In the genomic region with DNA sequence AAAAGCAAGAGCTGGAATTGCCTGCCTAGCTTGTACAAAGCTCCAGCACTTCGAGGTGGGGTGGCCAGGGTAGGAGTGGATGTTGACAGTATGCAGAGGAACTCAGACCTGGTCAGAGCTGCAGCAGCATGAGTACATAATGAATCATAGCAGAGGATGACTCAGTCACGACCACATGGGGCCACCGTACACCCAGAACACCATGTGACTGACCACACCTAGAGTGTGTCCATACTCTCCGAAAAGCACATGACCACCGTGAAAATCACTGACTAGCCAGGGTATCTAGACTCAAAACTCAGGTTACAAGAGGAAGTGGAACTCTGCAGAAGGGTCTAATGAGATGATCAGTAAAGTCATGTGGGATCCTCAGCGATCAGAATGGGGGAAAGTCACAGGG, we compare ENCODE assay signal across 13 mouse cellular contexts. TPM values are rescaled to one million over a fixed set of nuclear protein-coding genes. Genes with fewer than 3 reads are reported as not detected.
DNase-seq lines count a peak whose midpoint lies in the region; ATAC-seq and TF ChIP-seq lines count a peak whose summit lies in the region.
"Had no signal": no experiment of that assay in that cellular context is flagged by ENCODE, and none has a peak within 500 bp of the region (broad histone marks: within the 10 kb centered on the region; RNA-seq: fewer than 3 reads in every experiment).

No protein-coding gene starts in this region.

- peaks cover 12% of the 10 kb centered on the region for H3K4me1 ChIP-seq in lung, adult 2 months (ENCODE audit: control insufficient read depth, insufficient read depth, low read length)
- H3K4me1 ChIP-seq in stomach, embryonic 15.5 days, result peaks cover 40% of the 10 kb centered on the region

- H3K36me3 ChIP-seq in stomach, embryonic 15.5 days, result peaks cover 46% of the 10 kb centered on the region

- 0 out of 2 replicates have a peak overlapping the region, but pooled peaks have one; percentile 13 for H3K4me2 ChIP-seq in stomach, embryonic 15.5 days
- H3K4me2 ChIP-seq: neural tube, embryonic 12.5 days had no signal

- no peak for TF ChIP-seq POLR2A in lung, adult 2 months (IDR thresholded peaks at IDR 0.05; ENCODE audit: borderline replicate concordance, extremely low read depth, low read depth, low read length)

- H3K27me3 ChIP-seq in stomach, embryonic 15.5 days (replicated peaks), result no peaks in the 10 kb centered on the region
- H3K27me3 ChIP-seq: neural tube, embryonic 12.5 days had no signal

- 60% methylated on average over 6 of the region's 6 CpGs for WGBS in lung, adult 2 months
- WGBS in stomach, embryonic 15.5 days, result 64% methylated on average over 6 of the region's 6 CpGs

- ATAC-seq in granulocyte monocyte progenitor cell, adult 5-6 weeks (replicated peaks; ENCODE audit: poor library complexity, severe bottlenecking), result peak; percentile 40
- peak; percentile 74 for ATAC-seq in stomach, embryonic 15.5 days (ENCODE audit: insufficient read depth, low FRiP score, low read depth)

- no peaks in the 10 kb centered on the region for H3K9me3 ChIP-seq in stomach, embryonic 15.5 days
- H3K9me3 ChIP-seq: neural tube, embryonic 12.5 days had no signal

- peak overlapping the region; percentile 61 for H3K27ac ChIP-seq in stomach, embryonic 15.5 days
- H3K27ac ChIP-seq: left cerebral cortex, adult 2 months; neural tube, embryonic 12.5 days had no signal

- no peak overlapping the region for H3K4me3 ChIP-seq in lung, adult 2 months (replicated peaks; ENCODE audit: extremely low read depth, low read depth, low read length)
- no peak overlapping the region for H3K4me3 ChIP-seq in stomach, embryonic 15.5 days (replicated peaks)
- H3K4me3 ChIP-seq: left cerebral cortex, adult 2 months; neural tube, embryonic 12.5 days had no signal

- H3K9ac ChIP-seq in stomach, embryonic 15.5 days, result no peak overlapping the region
- H3K9ac ChIP-seq: neural tube, embryonic 12.5 days had no signal

- peak; percentile 60 to 67 for DNase-seq in lung, adult 18-20 months
- DNase-seq in lung, adult 2 months, result no peak
- peak; percentile 20 for DNase-seq in R1 (ENCODE audit: low read depth, low spot score)
- DNase-seq in kidney, adult 11 months, result no peak
- DNase-seq in gastrocnemius, postnatal 4 days (ENCODE audit: low spot score in 2 of 2), result no peak
- no peak for DNase-seq in right cerebral cortex, postnatal 10 days (ENCODE audit: low spot score in 2 of 2)
- DNase-seq: cerebellum, postnatal 10 days; thymus, postnatal 4 days had no signal

- TF ChIP-seq CTCF in lung, adult 2 months (IDR thresholded peaks at IDR 0.05; ENCODE audit: insufficient read depth, low read length), result no peak

RNA-seq across cellular contexts. Expression of a gene that starts 7.8 kb away (rescaled TPM):
- polyA plus RNA-seq in lung, adult 2 months (2012; rRNA removed), result 128 and 195 TPM in 2 replicates
- 79.1 and 109 TPM in 2 replicates for total RNA-seq in granulocyte monocyte progenitor cell, adult 5-6 weeks (2014; fragmentation: Nextera tagmentation)
- 45.2 and 47.7 TPM in 2 replicates for total RNA-seq in granulocyte monocyte progenitor cell, adult 5-6 weeks (2017)
- polyA plus RNA-seq in stomach, embryonic 15.5 days (2015; fragmentation: Nextera tagmentation; extraction: Ambion mirVana), result 206 and 215 TPM in 2 replicates
- total RNA-seq in gastrocnemius, postnatal 4 days (2021), result 10 to 100 TPM; 64.5 to 79.3 TPM

RNA-seq across cellular contexts. Expression of a gene that starts 29.0 kb away (rescaled TPM):
- 77.3 and 91.5 TPM in 2 replicates for polyA plus RNA-seq in lung, adult 2 months (2012; rRNA removed)
- 57.4 and 69.3 TPM in 2 replicates for total RNA-seq in granulocyte monocyte progenitor cell, adult 5-6 weeks (2014; fragmentation: Nextera tagmentation)
- 24.9 and 28.8 TPM in 2 replicates for total RNA-seq in granulocyte monocyte progenitor cell, adult 5-6 weeks (2017)
- 113 and 123 TPM in 2 replicates for polyA plus RNA-seq in stomach, embryonic 15.5 days (2015; fragmentation: Nextera tagmentation; extraction: Ambion mirVana)
- total RNA-seq in gastrocnemius, postnatal 4 days (2021), result 100 to 1,000 TPM; 166 to 193 TPM

RNA-seq across cellular contexts. Expression of a gene that starts 29.1 kb away (rescaled TPM):
- polyA plus RNA-seq in lung, adult 2 months (2012; rRNA removed), result 15.8 TPM in 2 replicates
- total RNA-seq in granulocyte monocyte progenitor cell, adult 5-6 weeks (2014; fragmentation: Nextera tagmentation), result 1.4 and 2.4 TPM in 2 replicates
- total RNA-seq in granulocyte monocyte progenitor cell, adult 5-6 weeks (2017), result 0.52 and 0.62 TPM in 2 replicates
- polyA plus RNA-seq in stomach, embryonic 15.5 days (2015; fragmentation: Nextera tagmentation; extraction: Ambion mirVana), result 5.4 and 7.2 TPM in 2 replicates
- total RNA-seq in gastrocnemius, postnatal 4 days (2021), result 1 to 10 TPM; 4.9 to 5.2 TPM

RNA-seq across cellular contexts. Expression of a gene that starts 42.7 kb away (rescaled TPM):
- polyA plus RNA-seq in lung, adult 2 months (2012; rRNA removed), result 22.9 and 24.1 TPM in 2 replicates
- total RNA-seq in granulocyte monocyte progenitor cell, adult 5-6 weeks (2014; fragmentation: Nextera tagmentation), result 14.0 and 17.5 TPM in 2 replicates
- total RNA-seq in granulocyte monocyte progenitor cell, adult 5-6 weeks (2017), result 4.2 and 7.1 TPM in 2 replicates
- 58.6 and 60.7 TPM in 2 replicates for polyA plus RNA-seq in stomach, embryonic 15.5 days (2015; fragmentation: Nextera tagmentation; extraction: Ambion mirVana)
- 10 to 100 TPM; 22.6 to 29.0 TPM for total RNA-seq in gastrocnemius, postnatal 4 days (2021)

RNA-seq across cellular contexts. Expression of a gene that starts 47.2 kb away (rescaled TPM):
- polyA plus RNA-seq in lung, adult 2 months (2012; rRNA removed), result 2.8 and 10.7 TPM in 2 replicates
- not detected in 2 replicates for total RNA-seq in granulocyte monocyte progenitor cell, adult 5-6 weeks (2014; fragmentation: Nextera tagmentation)
- not detected in 2 replicates for total RNA-seq in granulocyte monocyte progenitor cell, adult 5-6 weeks (2017)
- 16.2 and 20.5 TPM in 2 replicates for polyA plus RNA-seq in stomach, embryonic 15.5 days (2015; fragmentation: Nextera tagmentation; extraction: Ambion mirVana)
- not detected for total RNA-seq in gastrocnemius, postnatal 4 days (2021)
- total RNA-seq: gastrocnemius, adult 8-10 months; left cerebral cortex, adult 2 months had no signal
- polyA plus RNA-seq: neural tube, embryonic 12.5 days had no signal

Comparison
In these comparisons a context has a peak if more than half of its experiments do, and no peak if none do; other contexts are left out.
1. DNase-seq: peak in lung, adult 18-20 months (2 of 2) and R1 (single experiment); none in lung, adult 2 months (single experiment), kidney, adult 11 months (single experiment), gastrocnemius, postnatal 4 days (0 of 2) and right cerebral cortex, postnatal 10 days (0 of 2).